Mouse (Mus musculus): ENCODE results near the gene Npm1. TPM values are rescaled to one million over a fixed set of nuclear protein-coding genes. Genes with fewer than 3 reads are reported as not detected.

Npm1 gene
- polyA plus RNA-seq, 1 experiment from 2014 or later = 786 TPM

GRCm38 (mm10) chr11:33119116-33119515 is 43.9 kb downstream of the Npm1 start:
- ATAC-seq (ENCODE audit: low read depth) = no peak
- no peak overlapping the region for H3K4me2 ChIP-seq (ENCODE audit: low read depth, low read length)
- no peak overlapping the region for H3K9ac ChIP-seq (ENCODE audit: low read length)
- peaks cover 4% of the 10 kb centered on the region; the same call in 1 of the 2 replicates for H3K4me1 ChIP-seq (replicated peaks; ENCODE audit: control insufficient read depth, insufficient read depth, low read length)
- 0 out of 2 replicates have a peak, but pooled peaks cover 3% of the 10 kb centered on the region for H3K27me3 ChIP-seq (ENCODE audit: control insufficient read depth, insufficient read depth, low read depth, low read length)
- H3K9me3 ChIP-seq (ENCODE audit: control insufficient read depth, low read length) = no peaks in the 10 kb centered on the region
- H3K4me3 ChIP-seq (ENCODE audit: low read length) = no peak overlapping the region
- 72% methylated on average over 7 of the region's 7 CpGs for WGBS
- no peak overlapping the region for H3K27ac ChIP-seq (ENCODE audit: low read length)
- H3K36me3 ChIP-seq (ENCODE audit: control insufficient read depth, insufficient read depth, low read length) = no peaks in the 10 kb centered on the region

- Histone ChIP-seq H3K27me3 (ENCODE audit: control insufficient read depth, insufficient read depth, low read depth, low read length) (0 out of 2 replicates have a peak, but pooled peaks cover 1% of the 10 kb centered on the region), H3K9me3 (ENCODE audit: control insufficient read depth, low read length) (no peaks in the 10 kb centered on the region), H3K4me2 (ENCODE audit: low read depth, low read length) (no peak overlapping the region), H3K36me3 (ENCODE audit: control insufficient read depth, insufficient read depth, low read length) (no peaks in the 10 kb centered on the region), H3K4me3 (ENCODE audit: low read length) (no peak overlapping the region), H3K27ac (ENCODE audit: low read length) (no peak overlapping the region), H3K4me1 (replicated peaks; ENCODE audit: control insufficient read depth, insufficient read depth, low read length) (peaks cover 4% of the 10 kb centered on the region; the same call in 1 of the 2 replicates), H3K9ac (ENCODE audit: low read length) (no peak overlapping the region)
- no peak for ATAC-seq (ENCODE audit: low read depth)
- 63% methylated on average over 6 of the region's 6 CpGs for WGBS
Measured at GRCm38 (mm10) chr11:33118480-33118879, 44.5 kb downstream of the Npm1 start.

- ATAC-seq (ENCODE audit: low read depth) = no peak
- 90% methylated on average over 3 of the region's 3 CpGs for WGBS
- no peaks in the 10 kb centered on the region for H3K36me3 ChIP-seq (ENCODE audit: control insufficient read depth, insufficient read depth, low read length)
Measured at GRCm38 (mm10) chr11:33115796-33116195, 47.2 kb downstream of the Npm1 start.

GRCm38 (mm10) chr11:33112407-33112806 is 50.6 kb downstream of the Npm1 start:
- H3K27ac ChIP-seq (ENCODE audit: low read length) = no peak overlapping the region
- no peak overlapping the region for H3K9ac ChIP-seq (ENCODE audit: low read length)
- no peaks in the 10 kb centered on the region for H3K4me1 ChIP-seq (replicated peaks; ENCODE audit: control insufficient read depth, insufficient read depth, low read length)
- H3K4me2 ChIP-seq (ENCODE audit: low read depth, low read length) = no peak overlapping the region
- no peaks in the 10 kb centered on the region for H3K27me3 ChIP-seq (ENCODE audit: control insufficient read depth, insufficient read depth, low read depth, low read length)
- WGBS = 24% methylated on average over 1 of the region's 1 CpGs
- H3K4me3 ChIP-seq (ENCODE audit: low read length) = no peak overlapping the region
- H3K9me3 ChIP-seq (ENCODE audit: control insufficient read depth, low read length) = no peaks in the 10 kb centered on the region
- ATAC-seq (ENCODE audit: low read depth) = no peak
- no peaks in the 10 kb centered on the region for H3K36me3 ChIP-seq (ENCODE audit: control insufficient read depth, insufficient read depth, low read length)

More at GRCm38 (mm10) chr11:33115796-33116195, 47.2 kb downstream of the Npm1 start:
- Histone ChIP-seq H3K4me2 (ENCODE audit: low read depth, low read length) (no peak overlapping the region), H3K9ac (ENCODE audit: low read length) (no peak overlapping the region), H3K27me3 (ENCODE audit: control insufficient read depth, insufficient read depth, low read depth, low read length) (no peaks in the 10 kb centered on the region), H3K4me3 (ENCODE audit: low read length) (no peak overlapping the region), H3K9me3 (ENCODE audit: control insufficient read depth, low read length) (no peaks in the 10 kb centered on the region), H3K27ac (ENCODE audit: low read length) (no peak overlapping the region), H3K4me1 (replicated peaks; ENCODE audit: control insufficient read depth, insufficient read depth, low read length) (no peaks in the 10 kb centered on the region)

GRCm38 (mm10) chr11:33110111-33110510 is 52.9 kb downstream of the Npm1 start:
- WGBS = 69% methylated on average over 2 of the region's 2 CpGs
- H3K9ac ChIP-seq (ENCODE audit: low read length) = no peak overlapping the region
- no peak overlapping the region for H3K4me2 ChIP-seq (ENCODE audit: low read depth, low read length)
- H3K27ac ChIP-seq (ENCODE audit: low read length) = no peak overlapping the region
- no peak for ATAC-seq (ENCODE audit: low read depth)
- H3K4me1 ChIP-seq (replicated peaks; ENCODE audit: control insufficient read depth, insufficient read depth, low read length) = no peaks in the 10 kb centered on the region
- H3K36me3 ChIP-seq (ENCODE audit: control insufficient read depth, insufficient read depth, low read length) = no peaks in the 10 kb centered on the region
- H3K9me3 ChIP-seq (ENCODE audit: control insufficient read depth, low read length) = no peaks in the 10 kb centered on the region
- no peaks in the 10 kb centered on the region for H3K27me3 ChIP-seq (ENCODE audit: control insufficient read depth, insufficient read depth, low read depth, low read length)
- no peak overlapping the region for H3K4me3 ChIP-seq (ENCODE audit: low read length)

- peaks cover 3% of the 10 kb centered on the region; the same call in 1 of the 2 replicates for H3K4me1 ChIP-seq (replicated peaks; ENCODE audit: control insufficient read depth, insufficient read depth, low read length)
- H3K9ac ChIP-seq (ENCODE audit: low read length) = no peak overlapping the region
- WGBS = 38% methylated on average over 3 of the region's 3 CpGs
- no peak overlapping the region for H3K27ac ChIP-seq (ENCODE audit: low read length)
- H3K4me3 ChIP-seq (ENCODE audit: low read length) = no peak overlapping the region
- no peak overlapping the region for H3K4me2 ChIP-seq (ENCODE audit: low read depth, low read length)
- no peaks in the 10 kb centered on the region for H3K36me3 ChIP-seq (ENCODE audit: control insufficient read depth, insufficient read depth, low read length)
- no peak for ATAC-seq (ENCODE audit: low read depth)
- no peaks in the 10 kb centered on the region for H3K9me3 ChIP-seq (ENCODE audit: control insufficient read depth, low read length)
- no peaks in the 10 kb centered on the region for H3K27me3 ChIP-seq (ENCODE audit: control insufficient read depth, insufficient read depth, low read depth, low read length)
Measured at GRCm38 (mm10) chr11:33107540-33107939, 55.5 kb downstream of the Npm1 start.

GRCm38 (mm10) chr11:33104911-33105316 is 58.1 kb downstream of the Npm1 start:
- H3K27me3 ChIP-seq (ENCODE audit: control insufficient read depth, insufficient read depth, low read depth, low read length) = no peaks in the 10 kb centered on the region
- H3K4me1 ChIP-seq (replicated peaks; ENCODE audit: control insufficient read depth, insufficient read depth, low read length) = peaks cover 9% of the 10 kb centered on the region; the same call in 1 of the 2 replicates
- no peak overlapping the region for H3K4me3 ChIP-seq (ENCODE audit: low read length)
- WGBS = 47% methylated on average over 8 of the region's 8 CpGs
- H3K9me3 ChIP-seq (ENCODE audit: control insufficient read depth, low read length) = no peaks in the 10 kb centered on the region
- ATAC-seq (ENCODE audit: low read depth) = peak; percentile 85
- H3K4me2 ChIP-seq (ENCODE audit: low read depth, low read length) = no peak overlapping the region
- H3K27ac ChIP-seq (ENCODE audit: low read length) = 0 out of 2 replicates have a peak overlapping the region, but pooled peaks have one; percentile 23
- no peaks in the 10 kb centered on the region for H3K36me3 ChIP-seq (ENCODE audit: control insufficient read depth, insufficient read depth, low read length)
- no peak overlapping the region for H3K9ac ChIP-seq (ENCODE audit: low read length)

GRCm38 (mm10) chr11:33103291-33103943 is 59.6 kb downstream of the Npm1 start:
- 66% methylated on average over 13 of the region's 13 CpGs for WGBS

More at GRCm38 (mm10) chr11:33103291-33103943, 59.6 kb downstream of the Npm1 start:
- no peaks in the 10 kb centered on the region for H3K9me3 ChIP-seq (ENCODE audit: control insufficient read depth, low read length)
- H3K27ac ChIP-seq (ENCODE audit: low read length) = no peak overlapping the region
- no peaks in the 10 kb centered on the region for H3K36me3 ChIP-seq (ENCODE audit: control insufficient read depth, insufficient read depth, low read length)
- peaks cover 12% of the 10 kb centered on the region; the same call in 1 of the 2 replicates for H3K4me1 ChIP-seq (replicated peaks; ENCODE audit: control insufficient read depth, insufficient read depth, low read length)
- H3K4me2 ChIP-seq (ENCODE audit: low read depth, low read length) = no peak overlapping the region
- no peak overlapping the region for H3K4me3 ChIP-seq (ENCODE audit: low read length)
- no peaks in the 10 kb centered on the region for H3K27me3 ChIP-seq (ENCODE audit: control insufficient read depth, insufficient read depth, low read depth, low read length)
- no peak for ATAC-seq (ENCODE audit: low read depth)
- no peak overlapping the region for H3K9ac ChIP-seq (ENCODE audit: low read length)

Data from lung, embryonic 16.5 days (tissue).